Mouse (Mus musculus) heart, postnatal 10 days (tissue): Measurements from ENCODE around the gene Elavl2. TPM values are rescaled to one million over a fixed set of nuclear protein-coding genes. Genes with fewer than 3 reads are reported as not detected.
A peak's percentile ranks its signal among the peaks of the same experiment; 100 is the strongest.
"Not testable (repeated sequence)": the region's sequence is repeated elsewhere in the genome, so short reads cannot be mapped to it uniquely, and the experiment has no call there.

Experiments used
- DNase-seq, 2 experiments: peaks; one replicate each; pipeline ENCODE4 v3.0.0; 2021
- intact Hi-C: fragments of 180-260 bp; cut with DNase I; formaldehyde crosslinking; loops from one replicate; pipeline ENCODE4 v1.15.1; 2025
- total RNA-seq, 2 experiments: library from RNA; stranded (reverse); gene quantifications; 2 replicates each; pipeline ENCODE4 v1.2.3; 2021

Gene Elavl2
- total RNA-seq, 2 experiments from 2014 or later: 1.2 to 2.9 TPM

DNA sequence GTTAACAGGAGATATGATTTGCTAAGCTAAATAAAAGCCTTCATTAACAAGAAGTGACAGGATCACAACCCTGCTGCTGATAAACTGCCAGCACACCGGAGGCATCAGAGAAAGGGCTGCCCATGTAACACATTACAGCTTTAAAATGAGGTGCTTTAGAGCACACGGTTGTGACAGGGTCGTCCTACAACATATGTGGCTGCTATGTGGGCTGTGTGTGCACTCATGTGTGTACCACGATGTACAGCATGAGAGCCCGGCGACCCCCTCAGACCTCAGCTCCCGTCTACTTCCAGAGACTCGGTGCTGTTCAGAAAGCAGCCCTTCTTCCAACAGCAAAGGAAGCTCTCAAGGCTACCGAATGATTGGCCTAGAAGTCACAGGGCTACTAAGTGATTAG lies 47.4 kb downstream of the Elavl2 start:
- no peak for DNase-seq
- intact Hi-C loops: no loop called here

DNA sequence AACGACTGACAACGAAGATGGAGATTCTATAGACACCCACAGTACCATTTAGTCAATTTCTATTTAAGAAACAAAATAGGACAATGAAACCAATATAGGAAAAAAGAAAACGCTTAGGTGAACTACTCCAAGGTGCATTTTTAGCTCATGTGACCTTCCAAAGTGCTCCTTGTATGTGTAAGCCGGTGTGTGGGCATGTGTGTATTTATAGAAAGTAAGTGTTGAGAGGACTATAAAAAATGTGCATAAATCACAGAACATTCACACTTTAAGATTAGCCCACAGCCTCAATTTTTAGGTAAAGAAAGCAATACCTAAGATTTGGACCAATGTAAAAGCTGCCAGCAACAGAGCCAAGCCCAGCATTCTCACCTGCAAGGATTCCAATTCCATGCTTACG lies 51.0 kb downstream of the Elavl2 start:
- no peak for DNase-seq
- intact Hi-C loops: no loop called here

DNA sequence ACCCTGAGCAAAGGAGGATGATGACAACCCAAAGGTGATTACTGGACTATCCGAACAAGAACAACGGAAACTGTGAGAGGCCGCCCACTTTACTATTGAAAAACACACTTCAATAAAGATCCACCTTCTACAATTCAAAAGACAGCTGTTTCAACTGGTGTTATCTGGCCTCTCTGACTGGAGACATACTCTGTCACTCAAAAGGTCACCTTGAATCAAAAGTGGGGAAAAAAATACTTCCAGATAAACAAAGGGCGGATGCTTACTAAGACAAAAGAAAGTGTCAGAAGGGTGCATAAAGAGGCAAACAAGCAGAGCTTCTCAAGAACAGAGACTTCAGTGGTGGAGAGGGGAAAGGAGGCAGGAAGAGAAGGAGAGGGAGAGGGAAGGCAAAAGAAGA lies 66.4 kb downstream of the Elavl2 start:
- DNase-seq: no peak
- intact Hi-C loops: no loop called here

GRCm38 (mm10) chr4:91310801-91311200 lies 89.8 kb downstream of the Elavl2 start:
- DNase-seq: no peak
- intact Hi-C loops: no loop called here

GRCm38 (mm10) chr4:91297706-91298105 lies 102.9 kb downstream of the Elavl2 start:
- intact Hi-C loops: no loop called here
- no peak for DNase-seq

GRCm38 (mm10) chr4:91295317-91295716 lies 105.3 kb downstream of the Elavl2 start:
- DNase-seq: peak; percentile 22 to 25
- intact Hi-C loops: no loop called here

DNA sequence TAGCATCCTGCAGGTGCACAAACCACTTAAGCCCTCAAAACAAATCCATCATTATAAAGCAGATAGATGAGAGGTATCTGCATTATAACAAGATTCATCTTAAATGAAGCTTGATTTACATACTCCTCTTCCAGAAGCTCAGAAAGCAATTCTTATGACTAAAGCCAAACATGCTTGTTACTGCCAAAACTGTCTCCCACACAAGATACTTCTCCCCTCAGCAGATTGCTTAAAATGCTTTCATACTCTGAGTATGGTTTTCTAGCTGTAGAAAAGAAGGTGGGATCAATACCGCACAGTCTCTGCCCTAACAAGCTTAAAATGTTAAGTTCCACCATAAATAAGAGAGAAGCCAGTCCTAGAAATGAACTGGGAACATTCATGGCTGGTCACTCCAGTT lies 109.1 kb downstream of the Elavl2 start:
- DNase-seq: no peak
- intact Hi-C loops: no loop called here

DNA sequence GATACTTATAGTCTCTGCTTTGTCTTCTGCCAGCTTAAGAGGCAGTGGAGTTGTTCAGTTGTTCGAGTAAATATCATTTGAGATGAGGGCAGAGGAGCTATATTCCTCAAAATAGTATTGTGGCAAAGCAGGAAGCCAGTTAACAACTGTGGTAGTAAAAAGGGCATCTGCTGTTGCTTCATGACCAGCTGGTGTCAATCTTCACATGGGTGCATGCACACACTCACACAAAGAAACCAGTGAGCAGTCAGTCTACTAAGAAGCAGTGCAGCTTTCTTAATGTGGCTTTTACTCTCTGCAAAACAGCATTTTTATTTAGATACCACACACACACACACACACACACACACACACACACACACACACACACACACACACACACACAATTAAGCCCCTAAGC lies 110.2 kb downstream of the Elavl2 start:
- intact Hi-C loops: no loop called here
- no peak for DNase-seq

GRCm38 (mm10) chr4:91289151-91289550 lies 111.4 kb downstream of the Elavl2 start:
- intact Hi-C loops: no loop called here
- DNase-seq: peak; percentile 2 to 11

- intact Hi-C loops: no loop called here
- DNase-seq: no peak
These were observed 132.2 kb downstream of the Elavl2 start for GRCm38 (mm10) chr4:91268390-91268789.

- no peak for DNase-seq
- intact Hi-C loops: no loop called here
These were observed 136.7 kb downstream of the Elavl2 start for GRCm38 (mm10) chr4:91263733-91264440.

DNA sequence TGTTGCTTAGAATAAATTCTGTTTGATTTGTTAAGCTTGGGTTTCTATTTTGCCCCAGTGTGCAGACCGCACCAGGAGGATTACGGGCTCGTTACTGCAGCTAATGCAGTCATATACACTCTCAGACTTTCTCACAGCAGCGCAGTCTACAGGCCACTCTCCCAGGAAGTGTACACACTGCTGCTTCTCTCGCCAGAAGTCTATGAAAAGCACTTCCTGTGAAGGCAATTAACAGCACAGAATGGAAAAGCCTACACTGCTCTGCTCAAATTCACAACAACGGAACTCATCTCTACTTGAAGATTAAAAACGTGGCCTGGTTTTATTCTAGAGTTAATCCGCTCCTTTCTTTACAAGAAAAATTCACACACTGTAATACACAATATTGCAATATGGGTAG lies 137.7 kb downstream of the Elavl2 start:
- DNase-seq: no peak
- intact Hi-C loops: no loop called here

DNA sequence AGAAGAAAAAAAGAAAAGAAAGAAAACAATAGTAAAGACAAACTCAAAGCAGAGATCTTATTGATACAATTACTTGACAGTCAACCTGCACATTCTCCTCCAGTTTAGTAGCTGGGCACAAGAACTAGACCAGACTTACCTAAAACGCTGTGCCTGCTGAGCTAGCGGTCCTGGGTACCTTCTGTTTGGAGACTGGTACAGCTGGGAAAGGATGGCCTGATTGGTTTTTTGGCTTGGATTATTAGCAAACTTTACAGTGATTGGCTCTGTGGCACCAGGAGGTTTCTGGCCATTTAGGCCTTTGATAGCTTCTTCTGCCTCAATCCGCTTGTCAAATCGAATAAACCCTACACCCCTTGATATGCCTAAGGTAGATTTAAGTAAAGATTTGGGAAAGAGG lies 140.0 kb downstream of the Elavl2 start:
- intact Hi-C loops: no loop called here
- no peak for DNase-seq

DNA sequence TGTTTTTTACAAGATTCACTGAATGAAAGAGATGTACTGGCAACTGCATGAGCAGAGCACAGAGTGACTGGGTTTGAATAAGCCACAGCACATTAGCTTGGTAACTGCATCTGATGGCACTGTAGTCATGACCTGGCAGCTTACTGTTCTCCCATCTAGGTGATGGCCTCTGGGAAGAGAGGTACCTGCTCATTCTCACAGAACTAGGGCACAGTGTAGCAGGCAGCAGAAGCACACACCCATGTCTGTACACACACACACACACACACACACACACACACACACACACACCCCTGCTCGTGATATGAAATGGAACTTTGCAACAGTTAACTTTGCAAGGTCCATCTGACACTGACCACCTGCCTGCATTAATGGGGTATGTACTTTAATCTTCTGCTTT lies 151.9 kb downstream of the Elavl2 start:
- intact Hi-C loops: no loop called here
- no peak for DNase-seq

DNA sequence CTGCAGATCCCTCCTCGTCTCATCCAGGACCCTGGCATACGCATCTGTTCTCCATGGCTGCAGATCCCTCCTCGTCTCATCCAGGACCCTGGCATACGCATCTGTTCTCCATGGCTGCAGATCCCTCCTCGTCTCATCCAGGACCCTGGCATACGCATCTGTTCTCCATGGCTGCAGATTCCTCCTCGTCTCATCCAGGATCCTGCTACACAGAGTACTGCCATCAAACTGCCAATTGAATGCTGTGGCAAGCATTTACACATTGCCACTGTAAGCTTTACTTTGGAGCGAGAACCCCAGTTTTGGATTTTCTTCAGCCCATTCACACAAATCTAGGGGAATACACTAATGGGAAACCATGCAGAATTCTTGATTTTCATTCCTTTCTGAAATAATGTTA lies 155.4 kb downstream of the Elavl2 start:
- intact Hi-C loops, DNase-seq: not testable (repeated sequence)

DNA sequence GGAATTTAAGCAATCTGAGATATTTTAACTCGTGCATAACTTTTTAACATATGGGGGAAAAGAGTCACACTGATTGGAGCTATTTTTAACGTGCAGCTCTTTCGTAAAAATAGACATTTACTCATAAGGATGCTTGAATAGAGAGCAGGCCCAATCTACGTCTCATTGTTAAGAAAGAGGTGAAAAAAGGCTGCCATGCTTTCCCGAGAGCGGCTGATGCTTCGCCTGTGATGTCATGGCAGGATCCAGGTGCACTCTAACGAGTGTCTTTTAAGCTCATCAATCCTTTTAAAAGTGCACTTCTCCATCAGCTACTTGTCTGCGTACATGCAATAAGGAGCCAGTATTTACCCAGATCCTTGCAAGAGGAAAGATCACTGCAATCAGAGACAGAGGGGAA lies 156.0 kb downstream of the Elavl2 start:
- no peak for DNase-seq
- intact Hi-C loops: no loop called here

DNA sequence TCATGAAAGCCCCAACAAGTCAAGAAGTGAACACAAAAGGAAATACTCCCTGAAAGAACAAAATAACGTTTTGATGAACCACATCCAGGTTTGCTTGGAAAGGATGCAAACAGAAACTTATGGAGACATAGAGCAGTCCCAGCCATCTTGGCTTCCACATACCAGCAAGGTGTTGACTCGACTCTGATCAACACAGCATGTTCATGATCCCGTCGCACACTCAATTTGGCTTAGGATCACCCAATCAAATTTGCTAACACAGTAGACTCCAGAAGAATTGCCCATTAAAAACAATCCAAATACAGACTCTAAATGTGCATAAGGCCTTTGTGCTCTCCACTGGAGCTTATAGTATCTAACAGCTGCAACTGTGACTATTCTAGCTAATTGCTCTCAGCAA lies 156.7 kb downstream of the Elavl2 start:
- DNase-seq: no peak
- intact Hi-C loops: no loop called here

DNA sequence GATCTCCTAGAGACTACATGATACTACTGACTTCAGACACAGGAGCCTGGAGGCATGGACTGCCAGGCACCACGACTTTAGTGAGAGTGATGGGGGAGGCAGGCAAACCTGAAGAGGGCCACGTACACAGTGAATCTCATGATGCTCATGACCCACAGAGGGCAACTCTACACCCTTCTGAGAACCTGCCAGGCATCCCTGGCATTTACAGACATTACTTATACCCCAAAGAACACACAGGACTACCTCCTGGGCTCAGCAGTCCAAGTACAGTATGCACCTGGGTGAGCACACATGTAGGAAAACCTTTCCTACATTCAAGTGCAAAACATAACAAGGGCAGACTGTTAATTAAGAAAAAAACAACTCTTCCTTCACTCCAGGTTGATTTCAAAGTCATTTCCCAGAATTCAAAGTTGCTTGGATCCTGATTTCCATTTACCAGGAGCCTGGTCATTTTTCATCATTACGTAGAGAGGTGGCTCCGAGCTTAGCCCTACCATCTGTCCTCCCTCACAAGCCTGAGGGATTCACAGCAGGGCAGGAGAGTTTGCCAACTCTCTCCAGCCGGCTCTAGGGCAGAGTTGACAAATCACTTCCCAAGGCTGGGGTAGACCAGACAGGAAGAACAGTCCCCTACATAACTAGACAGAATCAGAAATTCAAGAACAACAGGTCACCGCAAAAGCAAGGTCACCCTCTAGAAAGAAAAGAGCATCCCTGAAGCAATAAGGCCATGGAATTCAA lies 161.7 kb downstream of the Elavl2 start:
- no peak for DNase-seq
- intact Hi-C loops: no loop called here

DNA sequence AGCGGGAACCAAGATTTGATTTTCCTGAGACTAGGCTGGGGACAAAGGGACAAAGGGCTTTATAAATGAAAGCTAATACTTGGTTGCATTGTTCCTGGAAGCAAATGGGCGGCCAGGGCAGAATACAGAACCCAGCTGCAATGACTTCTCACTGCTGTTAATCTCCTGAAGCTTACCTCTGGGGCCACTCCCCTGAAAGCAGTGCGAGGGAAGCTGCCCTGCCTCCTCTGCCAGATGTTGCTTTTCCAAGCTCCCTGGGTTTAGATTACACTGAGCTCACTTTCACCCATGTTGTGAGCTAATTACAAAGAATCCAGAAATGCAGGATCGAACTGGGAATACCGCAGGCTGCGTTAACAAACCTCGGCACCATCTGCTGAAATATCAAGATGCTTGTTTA lies 163.6 kb downstream of the Elavl2 start:
- DNase-seq: no peak
- intact Hi-C loops: no loop called here

- intact Hi-C loops: no loop called here
- DNase-seq: no peak
These were observed 165.6 kb downstream of the Elavl2 start for GRCm38 (mm10) chr4:91234941-91235340.

DNA sequence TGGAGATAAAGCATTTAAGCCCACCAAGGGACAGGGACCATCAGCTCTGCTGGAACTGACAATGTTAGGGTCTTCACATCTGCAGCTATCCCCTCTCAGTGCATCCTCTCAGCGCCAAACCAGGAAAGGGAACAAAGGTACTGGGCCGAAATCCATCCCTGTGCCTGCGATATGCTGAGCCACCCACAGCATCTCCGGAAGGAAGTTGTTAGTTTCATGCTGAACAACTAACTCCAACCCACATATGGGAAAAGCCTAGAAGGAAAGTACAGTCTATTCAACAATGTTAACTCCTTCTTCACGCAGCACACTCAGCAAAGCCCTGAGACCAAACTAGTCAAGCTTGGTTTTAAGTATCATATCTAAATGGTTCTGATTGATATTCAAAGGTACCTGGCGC lies 167.0 kb downstream of the Elavl2 start:
- no peak for DNase-seq
- intact Hi-C loops: no loop called here

DNA sequence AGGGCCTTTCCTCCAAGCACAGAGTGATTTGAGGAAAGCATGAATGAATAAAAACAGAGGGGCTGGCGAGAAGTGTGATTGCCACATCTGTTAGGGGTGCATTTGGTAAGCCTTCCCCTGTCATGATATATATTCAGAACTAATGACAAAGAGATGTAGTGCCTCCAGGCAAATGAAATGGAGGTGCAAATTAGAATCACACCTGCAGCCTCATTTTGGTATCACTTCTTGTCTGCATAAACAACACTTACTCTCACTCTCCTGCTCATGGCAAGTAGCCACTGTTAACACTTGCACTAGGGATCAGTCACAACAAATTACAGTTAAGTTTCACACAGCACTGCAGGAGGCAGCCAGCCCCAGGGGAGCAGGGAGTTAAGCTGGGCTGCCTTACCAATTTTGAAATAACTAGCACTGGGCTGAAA lies 170.1 kb downstream of the Elavl2 start:
- intact Hi-C loops: no loop called here
- DNase-seq: no peak
